Mouse (Mus musculus) lung, embryonic 14.5 days (tissue): ENCODE data around the gene Hist1h2br. TPM values are rescaled to one million over a fixed set of nuclear protein-coding genes. Genes with fewer than 3 reads are reported as not detected.
"Not testable (repeated sequence)": the region's sequence is repeated elsewhere in the genome, so short reads cannot be mapped to it uniquely, and the experiment has no call there.

ENCODE experiments used
- ATAC-seq: fragments of 200-750 bp; cut with Nextera tagmentation; 2 replicates; pipeline ENCODE4 v1.8.0; 2017; ENCODE audit warnings: mild to moderate bottlenecking, moderate TSS enrichment, moderate library complexity; ENCODE audit not compliant: insufficient read depth
- DNase-seq: peaks from one replicate; pipeline ENCODE4 v3.0.0-alpha.2; 2015
- H3K27ac ChIP-seq: fragments of 300-500 bp; sonication (generic); 2 replicates; pipeline ENCODE4 v1.5.1; 2014; ENCODE audit warnings: low read depth, mild to moderate bottlenecking, moderate library complexity
- H3K27me3 ChIP-seq: fragments of 300-500 bp; sonication (generic); 2 replicates; pipeline ENCODE4 v1.6.1; 2014; ENCODE audit warnings: low read length, control low read depth; ENCODE audit not compliant: insufficient read depth
- H3K36me3 ChIP-seq: fragments of 300-500 bp; sonication (generic); 2 replicates; pipeline ENCODE4 v1.6.1; 2014; ENCODE audit warnings: control low read depth; ENCODE audit not compliant: insufficient read depth
- H3K4me1 ChIP-seq: fragments of 300-500 bp; sonication (generic); 2 replicates; pipeline ENCODE4 v1.6.1; 2014; ENCODE audit warnings: antibody characterized with exemption, control low read depth; ENCODE audit not compliant: insufficient read depth
- H3K4me2 ChIP-seq: fragments of 300-500 bp; sonication (generic); 2 replicates; pipeline ENCODE4 v1.6.1; 2014; ENCODE audit warnings: mild to moderate bottlenecking
- H3K4me3 ChIP-seq: fragments of 300-500 bp; sonication (generic); 2 replicates; pipeline ENCODE4 v1.5.1; 2014; ENCODE audit warnings: low read depth, low read length
- H3K9ac ChIP-seq: fragments of 300-500 bp; sonication (generic); 2 replicates; pipeline ENCODE4 v1.6.1; 2014
- H3K9me3 ChIP-seq: fragments of 300-500 bp; sonication (generic); 2 replicates; pipeline ENCODE4 v1.6.1; 2016; ENCODE audit warnings: low read depth, low read length, control low read depth
- CTCF ChIP-seq: IDR thresholded peaks from 2 replicates; pipeline ENCODE4 v1.5.1; 2016; ENCODE audit warnings: antibody characterized with exemption, low read depth
- WGBS: fragments of 180-500 bp; shearing (Covaris S2); extraction: QIAGEN DNeasy Blood & Tissue Kit; methylation state at CpG from one replicate; pipeline ENCODE4 v1.1.7; 2014; 5-methylcytosine and 5-hydroxymethylcytosine counted together
- polyA plus RNA-seq: library from polyadenylated mRNA; unstranded; fragments of >200 nt; fragmentation: Nextera tagmentation; extraction: Ambion mirVana; gene quantifications from 2 replicates; pipeline ENCODE4 v1.2.1, GENCODE M21; 2014

Gene Hist1h2br
- polyA plus RNA-seq: 26.4 and 28.5 TPM in 2 replicates

- not testable (repeated sequence) for DNase-seq, H3K4me1 ChIP-seq
- no CpG with 5 or more reads among the region's 24 CpGs for WGBS
These were observed at the start of gene Hist1h2br, which contains the start of gene Hist1h2ap for GRCm38 (mm10) chr13:21833461-21833860. Gene Hist1h2br, plus strand, starts transcription at chr13:21833743. Gene Hist1h2ap, minus strand, starts transcription at chr13:21833507.

GRCm38 (mm10) chr13:21784311-21784710 lies 49.2 kb upstream of the Hist1h2br start:
- 28% methylated on average over 6 of the region's 6 CpGs for WGBS
- H3K9ac ChIP-seq: peak overlapping the region; percentile 45
- H3K9me3 ChIP-seq: no peaks in the 10 kb centered on the region
- H3K4me1 ChIP-seq: peaks cover 17% of the 10 kb centered on the region; the same call in 1 of the 2 replicates
- peak overlapping the region; percentile 100 for H3K27ac ChIP-seq
- no peaks in the 10 kb centered on the region for H3K36me3 ChIP-seq
- no peak for ATAC-seq
- TF ChIP-seq CTCF: no peak
- peak overlapping the region; percentile 90 for H3K4me2 ChIP-seq
- no peak overlapping the region for H3K4me3 ChIP-seq
- DNase-seq: peak; percentile 14
- no peaks in the 10 kb centered on the region for H3K27me3 ChIP-seq

More at GRCm38 (mm10) chr13:21833461-21833860, at the start of gene Hist1h2br, which contains the start of gene Hist1h2ap:
- peak; percentile 92 for ATAC-seq
- H3K4me2 ChIP-seq, H3K9ac ChIP-seq, H3K4me3 ChIP-seq, H3K9me3 ChIP-seq, H3K27ac ChIP-seq, H3K27me3 ChIP-seq, H3K36me3 ChIP-seq: not testable (repeated sequence)

GRCm38 (mm10) chr13:21786189-21786898 lies 47.2 kb upstream of the Hist1h2br start:
- Histone ChIP-seq H3K9ac (peak overlapping the region; percentile 61), H3K27me3 (no peaks in the 10 kb centered on the region), H3K4me3 (peak overlapping the region; percentile 34), H3K4me2 (peak overlapping the region; percentile 64), H3K4me1 (peaks cover 17% of the 10 kb centered on the region; the same call in 1 of the 2 replicates), H3K36me3 (no peaks in the 10 kb centered on the region), H3K27ac (peak overlapping the region; percentile 100), H3K9me3 (no peaks in the 10 kb centered on the region)
- 2% methylated on average over 8 of the region's 8 CpGs for WGBS
- no peak for ATAC-seq
- peak; percentile 82 for DNase-seq
- no peak for TF ChIP-seq CTCF

GRCm38 (mm10) chr13:21786899-21787629 lies 46.5 kb upstream of the Hist1h2br start, which contains the start of the genes Hist1h2an and Hist1h2bp:
Gene Hist1h2an, minus strand, starts transcription at chr13:21787218.
Gene Hist1h2bp, plus strand, starts transcription at chr13:21787461.
- H3K9me3 ChIP-seq, H3K36me3 ChIP-seq, H3K27me3 ChIP-seq: not testable (repeated sequence)
- H3K4me1 ChIP-seq: peaks cover 17% of the 10 kb centered on the region; the same call in 1 of the 2 replicates
- peak within 1 kb of the TSS; percentile 34 for H3K4me3 ChIP-seq
- DNase-seq (peak; percentile 100), ATAC-seq (peak; percentile 92)
- H3K27ac ChIP-seq: peak within 1 kb of the TSS; percentile 100
- peak within 1 kb of the TSS; percentile 61 for H3K9ac ChIP-seq
- H3K4me2 ChIP-seq: peak within 1 kb of the TSS; percentile 64
- WGBS: under 1% methylated on average over 35 of the region's 63 CpGs

- Histone ChIP-seq H3K4me2 (peak overlapping the region; percentile 57), H3K4me3 (peak overlapping the region; percentile 24), H3K36me3 (no peaks in the 10 kb centered on the region), H3K27ac (peak overlapping the region; percentile 90), H3K27me3 (no peaks in the 10 kb centered on the region), H3K4me1 (peaks cover 17% of the 10 kb centered on the region; the same call in 1 of the 2 replicates), H3K9ac (peak overlapping the region; percentile 58), H3K9me3 (no peaks in the 10 kb centered on the region)
- TF ChIP-seq CTCF: no peak
- ATAC-seq (peak; percentile 19; the same call in 1 of the 2 replicates), DNase-seq (peak; percentile 56)
- WGBS: 19% methylated on average over 13 of the region's 21 CpGs
These were observed 45.6 kb upstream of the Hist1h2br start for GRCm38 (mm10) chr13:21787760-21788593.

GRCm38 (mm10) chr13:21789925-21790324 lies 43.6 kb upstream of the Hist1h2br start:
- Histone ChIP-seq H3K27me3 (no peaks in the 10 kb centered on the region), H3K36me3 (no peaks in the 10 kb centered on the region), H3K4me1 (peaks cover 13% of the 10 kb centered on the region; the same call in 1 of the 2 replicates), H3K4me3 (no peak overlapping the region), H3K4me2 (no peak overlapping the region), H3K9ac (no peak overlapping the region), H3K9me3 (no peaks in the 10 kb centered on the region), H3K27ac (0 out of 2 replicates have a peak overlapping the region, but pooled peaks have one; percentile 16)
- DNase-seq: no peak
- no peak for ATAC-seq
- WGBS: 54% methylated on average over 6 of the region's 6 CpGs
- TF ChIP-seq CTCF: no peak
